Mouse (Mus musculus) lung, postnatal 4 days (tissue): Measurements from ENCODE around the gene Greb1.
"Not testable (repeated sequence)": the region's sequence is repeated elsewhere in the genome, so short reads cannot be mapped to it uniquely, and the experiment has no call there.

Source experiments
- DNase-seq, 2 experiments: peaks; one replicate each; pipeline ENCODE4 v3.0.0; 2021

Greb1 gene

GRCm38 (mm10) chr12:16760246-16760645 lies 40.4 kb downstream of the Greb1 start:
- DNase-seq: no peak

GRCm38 (mm10) chr12:16754311-16754710 lies 46.4 kb downstream of the Greb1 start:
- peak in 1 of 2 experiments; percentile 51 for DNase-seq

- DNase-seq: no peak
These were observed 47.1 kb downstream of the Greb1 start for GRCm38 (mm10) chr12:16753555-16753954.

GRCm38 (mm10) chr12:16753110-16753509 lies 47.6 kb downstream of the Greb1 start:
- no peak for DNase-seq

- DNase-seq: no peak
These were observed 48.3 kb downstream of the Greb1 start for GRCm38 (mm10) chr12:16752236-16752840.

- DNase-seq: no peak
These were observed 49.1 kb downstream of the Greb1 start for GRCm38 (mm10) chr12:16751609-16752008.

GRCm38 (mm10) chr12:16740059-16740458 lies 60.6 kb downstream of the Greb1 start:
- peak; percentile 20 to 44 for DNase-seq

GRCm38 (mm10) chr12:16737266-16737665 lies 63.4 kb downstream of the Greb1 start:
- DNase-seq: no peak

- DNase-seq: peak in 1 of 2 experiments; percentile 8
These were observed 66.0 kb downstream of the Greb1 start for GRCm38 (mm10) chr12:16734698-16735097.

GRCm38 (mm10) chr12:16734009-16734408 lies 66.7 kb downstream of the Greb1 start:
- peak in 1 of 2 experiments; percentile 19 for DNase-seq

- DNase-seq: peak; percentile 76 to 77
These were observed 69.5 kb downstream of the Greb1 start for GRCm38 (mm10) chr12:16731121-16731741.

GRCm38 (mm10) chr12:16730196-16730595 lies 70.5 kb downstream of the Greb1 start:
- DNase-seq: no peak

- no peak for DNase-seq
These were observed 72.5 kb downstream of the Greb1 start for GRCm38 (mm10) chr12:16728221-16728620.

- DNase-seq: no peak
These were observed 74.5 kb downstream of the Greb1 start for GRCm38 (mm10) chr12:16726229-16726628.

GRCm38 (mm10) chr12:16723601-16724000 lies 77.1 kb downstream of the Greb1 start:
- DNase-seq: no peak

GRCm38 (mm10) chr12:16718660-16719315 lies 81.9 kb downstream of the Greb1 start:
- DNase-seq: peak in 1 of 2 experiments; percentile 61

GRCm38 (mm10) chr12:16717653-16718052 lies 83.0 kb downstream of the Greb1 start:
- peak in 1 of 2 experiments; percentile 63 for DNase-seq

- no peak for DNase-seq
These were observed 86.1 kb downstream of the Greb1 start for GRCm38 (mm10) chr12:16714616-16715015.

- no peak for DNase-seq
These were observed 102.0 kb downstream of the Greb1 start for GRCm38 (mm10) chr12:16698691-16699090.

GRCm38 (mm10) chr12:16696146-16696545 lies 104.5 kb downstream of the Greb1 start:
- DNase-seq: no peak

GRCm38 (mm10) chr12:16695252-16695651 lies 105.4 kb downstream of the Greb1 start:
- DNase-seq: not testable (repeated sequence)

GRCm38 (mm10) chr12:16694783-16695182 lies 105.9 kb downstream of the Greb1 start:
- DNase-seq: no peak

GRCm38 (mm10) chr12:16690631-16691030 lies 110.1 kb downstream of the Greb1 start:
- DNase-seq: no peak

- DNase-seq: no peak
These were observed 128.4 kb downstream of the Greb1 start for GRCm38 (mm10) chr12:16672246-16672645.
